Mouse (Mus musculus): Measurements from ENCODE around the gene Dab2ip. TPM values are rescaled to one million over a fixed set of nuclear protein-coding genes. Genes with fewer than 3 reads are reported as not detected.

Gene Dab2ip
- total RNA-seq, 4 experiments from 2014 or later = 87.5 to 90.5 (median 89.7) TPM

- DNase-seq (ENCODE audit: low spot score in 2 of 2) = no peak
Measured at GRCm38 (mm10) chr2:35621796-35622195, 63.7 kb downstream of the Dab2ip start.

GRCm38 (mm10) chr2:35622261-35623103 is 64.4 kb downstream of the Dab2ip start:
- no peak for DNase-seq (ENCODE audit: low spot score in 2 of 2)

- DNase-seq (ENCODE audit: low spot score in 2 of 2) = no peak
Measured at GRCm38 (mm10) chr2:35623104-35623377, 65.0 kb downstream of the Dab2ip start.

GRCm38 (mm10) chr2:35623431-35624148 is 65.5 kb downstream of the Dab2ip start:
- DNase-seq (ENCODE audit: low spot score in 2 of 2) = no peak

GRCm38 (mm10) chr2:35624380-35625006 is 66.4 kb downstream of the Dab2ip start:
- DNase-seq (ENCODE audit: low spot score in 2 of 2) = no peak

- DNase-seq (ENCODE audit: low spot score in 2 of 2) = no peak
Measured at GRCm38 (mm10) chr2:35625007-35625380, 66.9 kb downstream of the Dab2ip start.

GRCm38 (mm10) chr2:35625526-35625925 is 67.5 kb downstream of the Dab2ip start:
- DNase-seq (ENCODE audit: low spot score in 2 of 2) = no peak

GRCm38 (mm10) chr2:35626181-35626727 is 68.2 kb downstream of the Dab2ip start:
- DNase-seq (ENCODE audit: low spot score in 2 of 2) = no peak

- DNase-seq (ENCODE audit: low spot score in 2 of 2) = no peak
Measured at GRCm38 (mm10) chr2:35627298-35627898, 69.3 kb downstream of the Dab2ip start.

GRCm38 (mm10) chr2:35628052-35628451 is 70.0 kb downstream of the Dab2ip start:
- DNase-seq (ENCODE audit: low spot score in 2 of 2) = no peak

GRCm38 (mm10) chr2:35628656-35629055 is 70.6 kb downstream of the Dab2ip start:
- no peak for DNase-seq (ENCODE audit: low spot score in 2 of 2)

GRCm38 (mm10) chr2:35629126-35629525 is 71.1 kb downstream of the Dab2ip start:
- DNase-seq (ENCODE audit: low spot score in 2 of 2) = no peak

- no peak for DNase-seq (ENCODE audit: low spot score in 2 of 2)
Measured at GRCm38 (mm10) chr2:35633392-35633791, 75.3 kb downstream of the Dab2ip start.

GRCm38 (mm10) chr2:35634963-35635362 is 76.9 kb downstream of the Dab2ip start:
- no peak for DNase-seq (ENCODE audit: low spot score in 2 of 2)

- no peak for DNase-seq (ENCODE audit: low spot score in 2 of 2)
Measured at GRCm38 (mm10) chr2:35635541-35635940, 77.5 kb downstream of the Dab2ip start.

GRCm38 (mm10) chr2:35637880-35638535 is 79.9 kb downstream of the Dab2ip start:
- DNase-seq (ENCODE audit: low spot score in 2 of 2) = peak; percentile 43 to 52

GRCm38 (mm10) chr2:35639799-35640198 is 81.7 kb downstream of the Dab2ip start:
- DNase-seq (ENCODE audit: low spot score in 2 of 2) = no peak

GRCm38 (mm10) chr2:35640576-35640975 is 82.5 kb downstream of the Dab2ip start:
- peak; percentile 78 for DNase-seq (ENCODE audit: low spot score in 2 of 2)

GRCm38 (mm10) chr2:35642224-35642623 is 84.2 kb downstream of the Dab2ip start:
- DNase-seq (ENCODE audit: low spot score in 2 of 2) = no peak

GRCm38 (mm10) chr2:35646553-35646952 is 88.5 kb downstream of the Dab2ip start:
- DNase-seq (ENCODE audit: low spot score in 2 of 2) = no peak

GRCm38 (mm10) chr2:35649708-35650107 is 91.6 kb downstream of the Dab2ip start:
- DNase-seq (ENCODE audit: low spot score in 2 of 2) = peak; percentile 56 to 82
